Mouse (Mus musculus) urinary bladder, postnatal 36 days (tissue): ENCODE measurements around the gene Hist1h4j.
A peak's percentile ranks its signal among the peaks of the same experiment; 100 is the strongest.
"Not testable (repeated sequence)": the region's sequence is repeated elsewhere in the genome, so short reads cannot be mapped to it uniquely, and the experiment has no call there.

Experiments used
- DNase-seq, 2 experiments: peaks; one replicate each; pipeline ENCODE4 v3.0.0; 2022; ENCODE audit warnings: low spot score in 2 of 2, mixed read lengths in 1 of 2

The Hist1h4j gene

GRCm38 (mm10) chr13:21779767-21780731, 45.2 kb downstream of the Hist1h4j start, which contains the start of gene Hist1h1b:
Gene Hist1h1b, minus strand, starts transcription at chr13:21780625.
- peak; percentile 21 to 51 for DNase-seq

GRCm38 (mm10) chr13:21781021-21781555, 46.2 kb downstream of the Hist1h4j start:
- DNase-seq, result no peak

GRCm38 (mm10) chr13:21781639-21782038, 46.8 kb downstream of the Hist1h4j start:
- no peak for DNase-seq

GRCm38 (mm10) chr13:21782361-21783254, 47.7 kb downstream of the Hist1h4j start:
- DNase-seq, result not testable (repeated sequence)

- DNase-seq, result peak; percentile 13 to 28
Observed at GRCm38 (mm10) chr13:21783255-21783617, 48.4 kb downstream of the Hist1h4j start, which contains the start of gene Hist1h3i. Gene Hist1h3i, minus strand, starts transcription at chr13:21783370.

GRCm38 (mm10) chr13:21783734-21784161, 48.9 kb downstream of the Hist1h4j start:
- DNase-seq, result peak in 1 of 2 experiments; percentile 1

GRCm38 (mm10) chr13:21784311-21784710, 49.4 kb downstream of the Hist1h4j start:
- DNase-seq, result no peak
